Mouse (Mus musculus) embryonic facial prominence, embryonic 13.5 days (tissue): Measurements from ENCODE around the gene Drc1. TPM values are rescaled to one million over a fixed set of nuclear protein-coding genes. Genes with fewer than 3 reads are reported as not detected.

ENCODE experiments used
- polyA plus RNA-seq: library from polyadenylated mRNA; unstranded; fragments of >200 nt; fragmentation: Nextera tagmentation; extraction: Ambion mirVana; gene quantifications from 2 replicates; pipeline ENCODE4 v1.2.1, GENCODE M21; 2015

Gene Drc1
- polyA plus RNA-seq, 1 experiment from 2014 or later = 0.13 TPM

Other genes with a start within 250 kb of the Drc1 start
- gene Tyms, start 207.8 kb upstream of the Drc1 start, polyA plus RNA-seq = 241 and 293 TPM in 2 replicates
- gene Garem2, start 176.2 kb upstream of the Drc1 start, polyA plus RNA-seq = 0.47 and 1.2 TPM in 2 replicates
- not detected in 2 replicates for gene 3110082J24Rik, start 175.3 kb upstream of the Drc1 start, polyA plus RNA-seq
- 119 and 133 TPM in 2 replicates for gene Hadha, start 126.2 kb upstream of the Drc1 start, polyA plus RNA-seq
- 115 and 127 TPM in 2 replicates for gene Hadhb, start 126.1 kb upstream of the Drc1 start, polyA plus RNA-seq
- gene Adgrf3, start 75.7 kb upstream of the Drc1 start, polyA plus RNA-seq = not detected in 2 replicates
- gene Selenoi, start 48.8 kb upstream of the Drc1 start, polyA plus RNA-seq = 17.6 and 17.8 TPM in 2 replicates
- gene Otof, start 180.5 kb downstream of the Drc1 start, polyA plus RNA-seq = 0.94 and 1.1 TPM in 2 replicates
- not detected in 2 replicates for gene 1700001C02Rik, start 184.7 kb downstream of the Drc1 start, polyA plus RNA-seq